Mouse (Mus musculus) gastrocnemius, postnatal 36 days (tissue): Measurements from ENCODE around the gene Usp22. TPM values are rescaled to one million over a fixed set of nuclear protein-coding genes. Genes with fewer than 3 reads are reported as not detected.

ENCODE experiments used
- DNase-seq, 2 experiments: peaks; one replicate each; pipeline ENCODE4 v3.0.0; 2022
- intact Hi-C: fragments of 180-260 bp; cut with DNase I; formaldehyde crosslinking; loops from one replicate; pipeline ENCODE4 v1.15.1; 2025
- total RNA-seq, 2 experiments: library from RNA; stranded (reverse); gene quantifications; 2 replicates each; pipeline ENCODE4 v1.2.3; 2021

Usp22 gene
- total RNA-seq, 2 experiments from 2014 or later, result 13.1 to 18.6 TPM

DNA sequence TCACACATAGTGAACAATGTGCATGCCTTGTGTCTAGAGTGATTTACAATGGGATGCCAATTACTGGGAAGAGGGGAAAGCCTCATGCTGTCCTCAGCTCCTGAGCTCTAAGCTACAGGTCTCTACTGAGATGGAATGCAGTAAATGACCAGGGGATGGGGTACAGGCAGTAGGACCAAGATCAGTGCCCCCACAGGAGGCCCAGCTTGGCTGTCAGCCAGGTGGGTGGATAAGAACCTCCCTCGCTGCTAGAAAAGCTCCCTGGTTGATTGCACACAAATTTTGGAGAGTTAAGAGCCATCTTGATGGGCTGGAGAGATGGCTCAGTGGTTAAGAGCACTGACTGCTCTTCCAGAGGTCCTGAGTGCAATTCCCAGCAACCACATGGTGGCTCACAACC is 63.9 kb downstream of the Usp22 start:
- no peak for DNase-seq
- intact Hi-C loops, result no loop called here

DNA sequence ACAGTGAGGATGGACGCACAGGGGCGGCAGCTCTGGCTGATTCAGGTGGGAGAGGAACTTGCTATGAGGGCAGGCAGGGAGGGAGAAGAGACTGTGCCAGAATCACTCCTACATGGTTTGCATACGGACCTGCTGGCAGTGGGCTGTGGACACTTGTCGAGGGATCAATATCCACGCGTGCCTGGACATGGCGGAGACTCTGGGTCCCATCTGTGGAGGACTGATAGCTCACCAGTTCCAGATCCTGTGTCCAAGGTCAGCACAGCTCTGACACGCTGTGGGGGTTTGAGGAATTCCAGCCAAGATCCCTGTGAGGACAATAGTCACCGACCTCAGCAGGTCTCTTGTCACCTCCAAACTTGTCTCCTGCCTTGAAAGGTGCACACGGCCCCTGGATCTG is 64.7 kb downstream of the Usp22 start:
- intact Hi-C loops, result no loop called here
- DNase-seq, result no peak

DNA sequence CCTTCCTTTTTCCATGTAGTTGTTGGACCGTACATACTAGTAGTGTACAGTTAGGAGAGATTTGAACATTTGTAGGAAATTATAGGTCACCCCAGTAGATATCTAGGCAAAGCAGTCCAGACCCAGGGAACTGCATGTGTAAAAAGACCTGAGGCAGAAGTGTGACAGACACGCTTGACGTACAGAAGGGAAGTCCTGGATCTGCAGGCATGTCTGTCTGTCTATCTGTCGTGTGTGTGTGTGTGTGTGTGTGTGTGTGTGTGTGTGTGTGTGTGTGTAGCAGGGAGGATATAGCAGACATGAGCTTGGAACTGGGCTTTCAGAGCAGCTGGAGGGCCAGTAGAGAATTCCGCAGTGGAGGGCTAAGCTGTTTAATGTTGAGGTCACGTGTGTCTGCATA is 65.1 kb downstream of the Usp22 start:
- no peak for DNase-seq
- intact Hi-C loops, result loop anchor here (5.0 to 10.0 kb wide), 2 partner anchors 33 to 305 kb away; no protein-coding TSS in a partner anchor

DNA sequence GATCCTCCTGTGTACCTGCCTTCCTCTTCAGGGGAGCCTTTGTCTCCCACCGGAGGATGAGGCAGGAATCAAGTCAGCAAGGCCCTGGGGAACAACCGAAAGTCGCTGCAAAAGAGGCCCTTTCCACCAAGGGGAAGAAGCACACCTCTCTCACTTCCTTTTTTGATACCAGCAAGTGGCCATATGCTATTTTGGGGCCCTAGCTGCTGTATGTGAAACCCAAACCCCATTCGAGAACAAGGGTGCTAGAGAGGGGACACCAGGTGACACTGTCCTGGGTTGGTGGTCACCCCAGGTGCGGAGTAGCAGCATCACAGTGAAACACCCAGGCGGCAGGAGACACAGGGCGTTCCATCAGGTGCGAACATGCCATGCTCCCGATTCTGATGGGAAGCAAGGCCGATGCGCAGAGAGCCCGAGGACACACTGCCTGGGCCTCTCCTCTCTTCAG is 65.9 kb downstream of the Usp22 start:
- DNase-seq, result no peak
- intact Hi-C loops, result loop anchor here (5.0 to 10.0 kb wide), 2 partner anchors 33 to 306 kb away; no protein-coding TSS in a partner anchor

DNA sequence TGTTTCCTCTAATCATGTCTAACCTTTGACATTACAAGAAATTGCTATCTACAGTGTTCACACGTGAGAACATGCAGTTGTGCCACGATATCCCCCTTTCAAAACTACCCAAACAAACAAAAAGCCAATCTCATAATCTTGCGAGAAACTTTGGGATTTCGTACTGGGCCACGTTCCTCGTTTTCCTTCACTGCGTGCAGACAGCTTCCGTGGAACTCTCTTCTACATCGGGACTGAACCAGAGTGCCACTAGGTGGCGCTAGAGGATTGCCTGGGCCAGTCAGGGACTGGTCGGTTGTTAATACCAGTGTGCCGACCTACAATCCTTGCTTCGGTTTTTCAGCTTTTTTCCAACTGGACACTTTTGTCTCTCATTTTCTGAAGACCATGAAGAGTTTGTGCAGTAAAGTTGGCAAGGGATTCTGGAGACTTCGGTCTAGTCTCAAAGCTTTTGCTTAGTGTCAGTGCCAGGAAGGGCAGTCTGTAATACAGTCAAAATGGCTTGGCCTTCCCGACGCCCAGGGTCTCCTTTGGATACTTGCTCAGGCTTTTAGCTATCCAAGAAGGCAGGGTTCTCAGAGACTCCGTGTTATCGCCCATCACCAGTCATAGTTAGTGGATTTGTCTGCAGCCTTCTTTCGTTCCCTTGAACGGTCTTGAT is 70.5 kb downstream of the Usp22 start:
- peak; percentile 62 to 83 for DNase-seq
- intact Hi-C loops, result loop anchor here (2.0 to 10.0 kb wide), 2 partner anchors 50 to 310 kb away; no protein-coding TSS in a partner anchor

DNA sequence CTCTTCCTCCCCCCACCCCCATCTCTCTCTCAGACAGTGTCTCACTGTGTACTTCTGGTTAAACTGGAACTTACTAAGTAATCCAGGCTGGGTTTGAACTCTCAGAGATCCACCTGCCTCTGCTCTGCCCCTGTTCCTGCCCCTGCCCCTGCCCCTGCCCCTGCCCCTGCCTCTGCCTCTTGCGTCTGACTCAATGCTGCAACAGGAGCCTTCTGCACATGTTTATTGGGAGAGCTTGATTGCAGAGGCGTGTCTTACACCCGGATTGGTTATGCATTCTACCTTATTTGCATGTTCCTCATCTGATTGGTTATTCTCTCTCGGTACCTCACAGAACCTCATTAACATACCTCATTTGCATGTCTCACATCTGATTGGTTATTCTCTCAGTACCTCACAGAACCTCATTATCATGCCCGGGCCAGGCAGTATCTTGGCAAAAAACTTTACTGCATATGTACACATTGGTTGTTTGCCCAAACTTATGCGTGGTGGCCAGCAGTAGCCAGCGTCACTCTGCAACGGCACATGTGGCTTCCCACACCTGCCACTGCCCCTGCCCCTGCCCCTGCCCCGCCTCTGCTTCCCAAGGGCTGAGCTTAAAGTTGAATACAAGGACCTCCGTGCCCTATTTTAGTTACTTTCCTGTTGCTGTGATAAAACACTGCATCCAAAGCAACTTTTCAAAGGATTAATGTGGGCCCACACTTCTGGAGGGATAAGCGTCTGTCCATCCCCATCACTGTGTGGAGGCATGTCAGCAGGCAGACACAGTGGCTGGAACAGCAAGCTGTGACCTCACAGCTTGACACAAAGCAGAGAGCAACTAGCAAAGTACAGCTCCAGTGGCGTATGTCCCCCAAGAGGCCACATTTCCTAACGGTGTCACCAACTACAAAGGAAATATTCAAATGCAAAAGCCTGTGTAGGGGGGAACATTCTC is 72.2 kb downstream of the Usp22 start:
- intact Hi-C loops, result loop anchor here (10.0 kb wide), 1 partner anchor 312 kb away; no protein-coding TSS in a partner anchor
- DNase-seq, result no peak

Other genes with a start within 250 kb of the Usp22 start
- 100 to 1,000 TPM; 172 to 192 TPM for gene Map2k3, start 243.0 kb downstream of the Usp22 start, total RNA-seq
- 10 to 100 TPM; 56.1 to 69.0 TPM for gene Kcnj12, start 152.5 kb downstream of the Usp22 start, total RNA-seq
- under 1 TPM; 0.30 to 0.43 TPM for gene Tnfrsf13b, start 48.3 kb downstream of the Usp22 start, total RNA-seq
- under 1 TPM; 0.15 to 0.47 TPM for gene Aldh3a1, start 32.5 kb upstream of the Usp22 start, total RNA-seq
- 10 to 100 TPM; 12.1 to 14.4 TPM for gene Aldh3a2, start 92.4 kb upstream of the Usp22 start, total RNA-seq
- not detected for gene Slc47a2, start 167.8 kb upstream of the Usp22 start, total RNA-seq
- gene Slc47a1, start 203.3 kb upstream of the Usp22 start, total RNA-seq, result 10 to 100 TPM; 19.1 to 22.9 TPM